Mouse (Mus musculus): ENCODE results near the gene Srd5a3. TPM values are rescaled to one million over a fixed set of nuclear protein-coding genes. Genes with fewer than 3 reads are reported as not detected.
A peak's percentile ranks its signal among the peaks of the same experiment; 100 is the strongest.

Gene Srd5a3
- total and polyA plus RNA-seq, 2 experiments from 2014 or later = 23.7 to 26.9 TPM

GRCm38 (mm10) chr5:76112016-76112415, 28.1 kb upstream of the Srd5a3 start:
- DNase-seq (ENCODE audit: low spot score) = no peak

GRCm38 (mm10) chr5:76115436-76116041, 24.5 kb upstream of the Srd5a3 start:
- H3K36me3 ChIP-seq (replicated peaks; ENCODE audit: control insufficient read depth, insufficient read depth, low read length) = no peaks in the 10 kb centered on the region
- H3K27ac ChIP-seq (ENCODE audit: low read depth) = peak overlapping the region; percentile 11; the same call in 1 of the 2 replicates
- no peaks in the 10 kb centered on the region for H3K4me1 ChIP-seq (ENCODE audit: control insufficient read depth, insufficient read depth)
- H3K4me2 ChIP-seq (ENCODE audit: low read depth, low read length) = no peak overlapping the region
- WGBS = 31% methylated on average over 8 of the region's 8 CpGs
- no peak for DNase-seq (ENCODE audit: low spot score)
- H3K9ac ChIP-seq (replicated peaks; ENCODE audit: low read depth, low read length) = no peak overlapping the region
- TF ChIP-seq EP300 (IDR thresholded peaks at IDR 0.05; ENCODE audit: low read depth) (no peak), CTCF (IDR thresholded peaks at IDR 0.05; ENCODE audit: low read depth) (no peak)
- no peak; the same call in 1 of the 2 replicates for ATAC-seq (ENCODE audit: insufficient read depth, low read depth)
- no peaks in the 10 kb centered on the region for H3K9me3 ChIP-seq (replicated peaks; ENCODE audit: control insufficient read depth, low read length)
- H3K4me3 ChIP-seq (ENCODE audit: low read depth, low read length) = no peak overlapping the region
- H3K27me3 ChIP-seq (ENCODE audit: control insufficient read depth, insufficient read depth, low read length) = no peaks in the 10 kb centered on the region

More at GRCm38 (mm10) chr5:76112016-76112415, 28.1 kb upstream of the Srd5a3 start:
- Histone ChIP-seq H3K4me1 (ENCODE audit: control insufficient read depth, insufficient read depth) (no peaks in the 10 kb centered on the region), H3K4me3 (ENCODE audit: low read depth, low read length) (no peak overlapping the region), H3K4me2 (ENCODE audit: low read depth, low read length) (no peak overlapping the region), H3K9ac (replicated peaks; ENCODE audit: low read depth, low read length) (no peak overlapping the region), H3K9me3 (replicated peaks; ENCODE audit: control insufficient read depth, low read length) (no peaks in the 10 kb centered on the region), H3K27me3 (ENCODE audit: control insufficient read depth, insufficient read depth, low read length) (no peaks in the 10 kb centered on the region), H3K36me3 (replicated peaks; ENCODE audit: control insufficient read depth, insufficient read depth, low read length) (no peaks in the 10 kb centered on the region), H3K27ac (ENCODE audit: low read depth) (no peak overlapping the region)
- TF ChIP-seq EP300 (IDR thresholded peaks at IDR 0.05; ENCODE audit: low read depth) = no peak
- ATAC-seq (ENCODE audit: insufficient read depth, low read depth) = no peak
- WGBS = 57% methylated on average over 4 of the region's 4 CpGs

GRCm38 (mm10) chr5:76118441-76118840, 21.6 kb upstream of the Srd5a3 start:
- no peak for TF ChIP-seq EP300 (IDR thresholded peaks at IDR 0.05; ENCODE audit: low read depth)
- TF ChIP-seq CTCF (IDR thresholded peaks at IDR 0.05; ENCODE audit: low read depth) = peak; percentile 77
- WGBS = 22% methylated on average over 7 of the region's 7 CpGs
- Histone ChIP-seq H3K4me3 (ENCODE audit: low read depth, low read length) (no peak overlapping the region), H3K9me3 (replicated peaks; ENCODE audit: control insufficient read depth, low read length) (peaks cover 13% of the 10 kb centered on the region), H3K27ac (ENCODE audit: low read depth) (no peak overlapping the region), H3K36me3 (replicated peaks; ENCODE audit: control insufficient read depth, insufficient read depth, low read length) (no peaks in the 10 kb centered on the region), H3K4me1 (ENCODE audit: control insufficient read depth, insufficient read depth) (no peaks in the 10 kb centered on the region), H3K27me3 (ENCODE audit: control insufficient read depth, insufficient read depth, low read length) (no peaks in the 10 kb centered on the region), H3K4me2 (ENCODE audit: low read depth, low read length) (no peak overlapping the region), H3K9ac (replicated peaks; ENCODE audit: low read depth, low read length) (no peak overlapping the region)
- DNase-seq (ENCODE audit: low spot score) (no peak), ATAC-seq (ENCODE audit: insufficient read depth, low read depth) (no peak)

GRCm38 (mm10) chr5:76120634-76121033, 19.4 kb upstream of the Srd5a3 start:
- no peak overlapping the region for H3K4me3 ChIP-seq (ENCODE audit: low read depth, low read length)
- no peak overlapping the region for H3K9ac ChIP-seq (replicated peaks; ENCODE audit: low read depth, low read length)
- ATAC-seq (ENCODE audit: insufficient read depth, low read depth) (no peak), DNase-seq (ENCODE audit: low spot score) (no peak)
- no peaks in the 10 kb centered on the region for H3K36me3 ChIP-seq (replicated peaks; ENCODE audit: control insufficient read depth, insufficient read depth, low read length)
- peak overlapping the region; percentile 49; the same call in 1 of the 2 replicates for H3K27ac ChIP-seq (ENCODE audit: low read depth)
- peak; percentile 69; the same call in 1 of the 2 replicates for TF ChIP-seq EP300 (IDR thresholded peaks at IDR 0.05; ENCODE audit: low read depth)
- TF ChIP-seq CTCF (IDR thresholded peaks at IDR 0.05; ENCODE audit: low read depth) = no peak
- no peak overlapping the region for H3K4me2 ChIP-seq (ENCODE audit: low read depth, low read length)
- peaks cover 24% of the 10 kb centered on the region for H3K9me3 ChIP-seq (replicated peaks; ENCODE audit: control insufficient read depth, low read length)
- H3K4me1 ChIP-seq (ENCODE audit: control insufficient read depth, insufficient read depth) = no peaks in the 10 kb centered on the region
- 66% methylated on average over 5 of the region's 5 CpGs for WGBS
- no peaks in the 10 kb centered on the region for H3K27me3 ChIP-seq (ENCODE audit: control insufficient read depth, insufficient read depth, low read length)

- no peaks in the 10 kb centered on the region for H3K27me3 ChIP-seq (ENCODE audit: control insufficient read depth, insufficient read depth, low read length)
- no peak overlapping the region for H3K9ac ChIP-seq (replicated peaks; ENCODE audit: low read depth, low read length)
- no peak for ATAC-seq (ENCODE audit: insufficient read depth, low read depth)
- no peak overlapping the region for H3K27ac ChIP-seq (ENCODE audit: low read depth)
- WGBS = 73% methylated on average over 5 of the region's 5 CpGs
- DNase-seq (ENCODE audit: low spot score) = no peak
- H3K4me1 ChIP-seq (ENCODE audit: control insufficient read depth, insufficient read depth) = no peaks in the 10 kb centered on the region
- H3K4me2 ChIP-seq (ENCODE audit: low read depth, low read length) = no peak overlapping the region
- TF ChIP-seq CTCF (IDR thresholded peaks at IDR 0.05; ENCODE audit: low read depth) (no peak), EP300 (IDR thresholded peaks at IDR 0.05; ENCODE audit: low read depth) (no peak)
- no peak overlapping the region for H3K4me3 ChIP-seq (ENCODE audit: low read depth, low read length)
- H3K36me3 ChIP-seq (replicated peaks; ENCODE audit: control insufficient read depth, insufficient read depth, low read length) = no peaks in the 10 kb centered on the region
- peaks cover 17% of the 10 kb centered on the region for H3K9me3 ChIP-seq (replicated peaks; ENCODE audit: control insufficient read depth, low read length)
Measured at GRCm38 (mm10) chr5:76127584-76128316, 12.3 kb upstream of the Srd5a3 start.

Measured in heart, postnatal 0 days (tissue).